Mouse (Mus musculus) hindbrain, embryonic 10.5 days (tissue): Measurements from ENCODE around the gene 1190005I06Rik. TPM values are rescaled to one million over a fixed set of nuclear protein-coding genes. Genes with fewer than 3 reads are reported as not detected.

Experiments used
- DNase-seq: peaks from one replicate; pipeline ENCODE4 v3.0.0-alpha.2; 2017; ENCODE audit warnings: low spot score
- H3K27ac ChIP-seq: fragments of 300-500 bp; sonication (generic); 2 replicates; pipeline ENCODE4 v1.5.1; 2016; ENCODE audit warnings: mild to moderate bottlenecking, moderate library complexity
- H3K27me3 ChIP-seq: fragments of 300-500 bp; sonication (generic); 2 replicates; pipeline ENCODE4 v1.6.1; 2016; ENCODE audit warnings: mild to moderate bottlenecking; ENCODE audit not compliant: poor library complexity, insufficient read depth, severe bottlenecking
- H3K36me3 ChIP-seq: fragments of 300-500 bp; sonication (generic); 2 replicates; pipeline ENCODE4 v1.6.1; 2016; ENCODE audit warnings: mild to moderate bottlenecking, moderate library complexity
- H3K4me1 ChIP-seq: fragments of 300-500 bp; sonication (generic); replicated peaks from 2 replicates; pipeline ENCODE4 v1.6.1; 2016; ENCODE audit warnings: mild to moderate bottlenecking
- H3K4me3 ChIP-seq: fragments of 300-500 bp; sonication (generic); 2 replicates; pipeline ENCODE4 v1.5.1; 2016; ENCODE audit warnings: mild to moderate bottlenecking, moderate library complexity
- H3K9me3 ChIP-seq: fragments of 300-500 bp; sonication (generic); 2 replicates; pipeline ENCODE4 v1.6.1; 2016; ENCODE audit warnings: mild to moderate bottlenecking, moderate library complexity
- WGBS: fragments of 180-500 bp; shearing (Covaris S2); methylation state at CpG from one replicate; pipeline ENCODE4 v1.1.7; 2016; 5-methylcytosine and 5-hydroxymethylcytosine counted together
- polyA plus RNA-seq: library from polyadenylated mRNA; unstranded; fragments of >200 nt; fragmentation: Nextera tagmentation; extraction: Ambion mirVana; gene quantifications from 2 replicates; pipeline ENCODE4 v1.2.1, GENCODE M21; 2016

1190005I06Rik gene
- polyA plus RNA-seq, 1 experiment from 2014 or later = 4.7 TPM

- Histone ChIP-seq H3K36me3 (no peaks in the 10 kb centered on the region), H3K9me3 (no peaks in the 10 kb centered on the region), H3K27me3 (peaks cover 25% of the 10 kb centered on the region), H3K4me1 (peaks cover 27% of the 10 kb centered on the region), H3K27ac (no peak overlapping the region; the same call in 1 of the 2 replicates), H3K4me3 (no peak overlapping the region)
- 83% methylated on average over 9 of the region's 9 CpGs for WGBS
- DNase-seq = no peak
These were observed 40.0 kb downstream of the 1190005I06Rik start for GRCm38 (mm10) chr8:120607460-120607859.

GRCm38 (mm10) chr8:120602672-120603071, 44.8 kb downstream of the 1190005I06Rik start:
- Histone ChIP-seq H3K36me3 (no peaks in the 10 kb centered on the region), H3K4me3 (no peak overlapping the region), H3K4me1 (peaks cover 38% of the 10 kb centered on the region), H3K27ac (peak overlapping the region; percentile 42), H3K9me3 (0 out of 2 replicates have a peak, but pooled peaks cover 6% of the 10 kb centered on the region), H3K27me3 (peaks cover 17% of the 10 kb centered on the region)
- WGBS = 53% methylated on average over 6 of the region's 6 CpGs
- peak; percentile 45 for DNase-seq

GRCm38 (mm10) chr8:120599504-120599903, 47.9 kb downstream of the 1190005I06Rik start:
- H3K27me3 ChIP-seq = peaks cover 19% of the 10 kb centered on the region
- H3K4me1 ChIP-seq = peaks cover 26% of the 10 kb centered on the region
- H3K9me3 ChIP-seq = 0 out of 2 replicates have a peak, but pooled peaks cover 6% of the 10 kb centered on the region
- no peak overlapping the region for H3K4me3 ChIP-seq
- peak; percentile 62 for DNase-seq
- H3K27ac ChIP-seq = no peak overlapping the region
- WGBS = 49% methylated on average over 7 of the region's 7 CpGs
- H3K36me3 ChIP-seq = no peaks in the 10 kb centered on the region

- H3K36me3 ChIP-seq = no peaks in the 10 kb centered on the region
- 0 out of 2 replicates have a peak, but pooled peaks cover 6% of the 10 kb centered on the region for H3K9me3 ChIP-seq
- H3K4me3 ChIP-seq = peak overlapping the region; percentile 4; the same call in 1 of the 2 replicates
- H3K4me1 ChIP-seq = peaks cover 26% of the 10 kb centered on the region
- 30% methylated on average over 24 of the region's 24 CpGs for WGBS
- DNase-seq = peak; percentile 35
- peak overlapping the region; percentile 19 for H3K27ac ChIP-seq
- peaks cover 19% of the 10 kb centered on the region for H3K27me3 ChIP-seq
These were observed 48.9 kb downstream of the 1190005I06Rik start for GRCm38 (mm10) chr8:120598579-120598978.

- Histone ChIP-seq H3K9me3 (no peaks in the 10 kb centered on the region), H3K4me1 (peaks cover 21% of the 10 kb centered on the region), H3K27ac (no peak overlapping the region), H3K4me3 (no peak overlapping the region), H3K36me3 (no peaks in the 10 kb centered on the region), H3K27me3 (peaks cover 19% of the 10 kb centered on the region)
- DNase-seq = peak; percentile 74
- WGBS = 13% methylated on average over 5 of the region's 5 CpGs
These were observed 51.5 kb downstream of the 1190005I06Rik start for GRCm38 (mm10) chr8:120595963-120596362.

- 88% methylated on average over 5 of the region's 5 CpGs for WGBS
- no peaks in the 10 kb centered on the region for H3K9me3 ChIP-seq
- no peak for DNase-seq
- H3K27ac ChIP-seq = no peak overlapping the region
- H3K36me3 ChIP-seq = no peaks in the 10 kb centered on the region
- H3K4me3 ChIP-seq = no peak overlapping the region
- peaks cover 19% of the 10 kb centered on the region for H3K27me3 ChIP-seq
- H3K4me1 ChIP-seq = peaks cover 28% of the 10 kb centered on the region
These were observed 52.9 kb downstream of the 1190005I06Rik start for GRCm38 (mm10) chr8:120594571-120594970.

GRCm38 (mm10) chr8:120591587-120592292, 55.7 kb downstream of the 1190005I06Rik start:
- H3K36me3 ChIP-seq = peaks cover 10% of the 10 kb centered on the region
- DNase-seq = no peak
- 80% methylated on average over 10 of the region's 10 CpGs for WGBS

GRCm38 (mm10) chr8:120589921-120590320, 57.5 kb downstream of the 1190005I06Rik start:
- Histone ChIP-seq H3K27ac (peak overlapping the region; percentile 92; the same call in 1 of the 2 replicates), H3K4me3 (peak overlapping the region; percentile 91), H3K36me3 (peaks cover 27% of the 10 kb centered on the region), H3K27me3 (no peaks in the 10 kb centered on the region), H3K9me3 (no peaks in the 10 kb centered on the region), H3K4me1 (peaks cover 43% of the 10 kb centered on the region)
- 72% methylated on average over 2 of the region's 2 CpGs for WGBS
- no peak for DNase-seq

More at GRCm38 (mm10) chr8:120591587-120592292, 55.7 kb downstream of the 1190005I06Rik start:
- H3K9me3 ChIP-seq = no peaks in the 10 kb centered on the region
- peaks cover 41% of the 10 kb centered on the region for H3K4me1 ChIP-seq
- no peak overlapping the region for H3K27ac ChIP-seq
- no peak overlapping the region for H3K4me3 ChIP-seq
- H3K27me3 ChIP-seq = no peaks in the 10 kb centered on the region

- H3K27me3 ChIP-seq = no peaks in the 10 kb centered on the region
- H3K9me3 ChIP-seq = no peaks in the 10 kb centered on the region
- H3K4me3 ChIP-seq = peak within 1 kb of the TSS; percentile 91
- H3K27ac ChIP-seq = peak within 1 kb of the TSS; percentile 92
- peak; percentile 100 for DNase-seq
- peaks cover 43% of the 10 kb centered on the region for H3K4me1 ChIP-seq
- H3K36me3 ChIP-seq = peaks cover 35% of the 10 kb centered on the region
- under 1% methylated on average over 67 of the region's 67 CpGs for WGBS
These were observed 58.3 kb downstream of the 1190005I06Rik start, which contains the start of gene Gins2 for GRCm38 (mm10) chr8:120588908-120589771. Gins2 (minus strand) TSS chr8:120589304.

- H3K4me1 ChIP-seq = peaks cover 35% of the 10 kb centered on the region
- H3K27me3 ChIP-seq = no peaks in the 10 kb centered on the region
- DNase-seq = no peak
- no peak overlapping the region for H3K27ac ChIP-seq
- no peak overlapping the region for H3K4me3 ChIP-seq
- H3K36me3 ChIP-seq = peaks cover 66% of the 10 kb centered on the region
- H3K9me3 ChIP-seq = no peaks in the 10 kb centered on the region
- WGBS = 94% methylated on average over 10 of the region's 10 CpGs
These were observed 61.9 kb downstream of the 1190005I06Rik start for GRCm38 (mm10) chr8:120585521-120585920.

GRCm38 (mm10) chr8:120581811-120582210, 65.6 kb downstream of the 1190005I06Rik start:
- WGBS = 97% methylated on average over 8 of the region's 8 CpGs
- H3K4me3 ChIP-seq = no peak overlapping the region
- peaks cover 21% of the 10 kb centered on the region for H3K4me1 ChIP-seq
- H3K27me3 ChIP-seq = no peaks in the 10 kb centered on the region
- H3K27ac ChIP-seq = no peak overlapping the region
- no peak for DNase-seq
- no peaks in the 10 kb centered on the region for H3K9me3 ChIP-seq
- peaks cover 93% of the 10 kb centered on the region for H3K36me3 ChIP-seq

- peaks cover 24% of the 10 kb centered on the region for H3K4me1 ChIP-seq
- no peaks in the 10 kb centered on the region for H3K9me3 ChIP-seq
- no peak overlapping the region for H3K4me3 ChIP-seq
- no peaks in the 10 kb centered on the region for H3K27me3 ChIP-seq
- peaks cover 93% of the 10 kb centered on the region for H3K36me3 ChIP-seq
- H3K27ac ChIP-seq = no peak overlapping the region
- 93% methylated on average over 12 of the region's 12 CpGs for WGBS
- no peak for DNase-seq
These were observed 66.1 kb downstream of the 1190005I06Rik start for GRCm38 (mm10) chr8:120581329-120581728.
